Mouse (Mus musculus) left cerebral cortex, adult 11 months (tissue): ENCODE measurements around the gene Bud23.
A peak's percentile ranks its signal among the peaks of the same experiment; 100 is the strongest.

Experiments used
- DNase-seq: peaks from one replicate; pipeline ENCODE4 v3.0.0; 2022; ENCODE audit warnings: low spot score

Gene Bud23

GRCm38 (mm10) chr5:135023344-135024173 lies 41.2 kb downstream of the Bud23 start, which contains the start of gene Stx1a:
Stx1a (plus strand) TSS chr5:135023482.
- peak; percentile 79 for DNase-seq

GRCm38 (mm10) chr5:135021814-135022213 lies 42.9 kb downstream of the Bud23 start:
- no peak for DNase-seq

- DNase-seq: no peak
Measured at GRCm38 (mm10) chr5:135016224-135016759, 48.5 kb downstream of the Bud23 start.

GRCm38 (mm10) chr5:135015497-135015896 lies 49.3 kb downstream of the Bud23 start:
- peak; percentile 76 for DNase-seq

GRCm38 (mm10) chr5:135012671-135013441 lies 51.9 kb downstream of the Bud23 start:
- no peak for DNase-seq

DNA sequence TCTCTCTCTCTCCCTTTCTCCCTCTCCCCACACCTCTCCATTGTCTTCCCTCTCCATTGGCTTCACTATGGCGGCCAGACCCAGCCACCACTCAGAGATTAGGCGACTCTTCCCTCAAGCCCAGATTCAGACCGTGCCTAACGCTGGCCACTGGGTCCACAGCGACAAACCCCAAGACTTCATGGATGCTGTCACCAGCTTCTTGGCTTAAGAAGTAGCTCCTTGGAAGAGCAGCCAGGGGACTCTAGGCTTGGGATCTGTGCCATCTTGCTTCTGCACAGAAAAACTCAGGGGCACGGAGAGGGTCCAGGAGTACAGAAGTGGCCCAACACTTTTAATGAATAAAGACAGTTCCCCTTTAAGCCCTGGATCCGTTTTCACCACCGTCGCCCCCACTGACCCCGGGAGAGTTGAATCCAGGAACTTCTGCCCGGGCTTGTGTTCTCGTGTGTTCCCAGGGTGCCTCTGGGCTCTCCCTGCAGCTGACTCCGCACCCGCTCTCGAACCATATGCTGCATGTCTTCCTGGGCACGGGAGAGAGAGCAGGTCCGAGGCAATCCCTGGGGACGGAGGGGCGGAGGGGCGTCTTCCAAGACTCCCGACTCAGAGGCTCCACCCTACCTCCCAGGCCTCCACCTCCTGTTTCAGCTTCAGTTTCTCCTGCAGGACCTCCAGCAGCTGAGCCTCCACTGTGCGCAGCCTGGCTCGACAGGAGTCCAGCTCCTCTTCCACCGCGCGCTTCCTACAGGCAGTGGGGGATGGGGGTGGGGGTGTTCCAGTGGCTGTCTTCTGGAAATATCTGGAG lies 52.7 kb downstream of the Bud23 start:
- DNase-seq: no peak

DNA sequence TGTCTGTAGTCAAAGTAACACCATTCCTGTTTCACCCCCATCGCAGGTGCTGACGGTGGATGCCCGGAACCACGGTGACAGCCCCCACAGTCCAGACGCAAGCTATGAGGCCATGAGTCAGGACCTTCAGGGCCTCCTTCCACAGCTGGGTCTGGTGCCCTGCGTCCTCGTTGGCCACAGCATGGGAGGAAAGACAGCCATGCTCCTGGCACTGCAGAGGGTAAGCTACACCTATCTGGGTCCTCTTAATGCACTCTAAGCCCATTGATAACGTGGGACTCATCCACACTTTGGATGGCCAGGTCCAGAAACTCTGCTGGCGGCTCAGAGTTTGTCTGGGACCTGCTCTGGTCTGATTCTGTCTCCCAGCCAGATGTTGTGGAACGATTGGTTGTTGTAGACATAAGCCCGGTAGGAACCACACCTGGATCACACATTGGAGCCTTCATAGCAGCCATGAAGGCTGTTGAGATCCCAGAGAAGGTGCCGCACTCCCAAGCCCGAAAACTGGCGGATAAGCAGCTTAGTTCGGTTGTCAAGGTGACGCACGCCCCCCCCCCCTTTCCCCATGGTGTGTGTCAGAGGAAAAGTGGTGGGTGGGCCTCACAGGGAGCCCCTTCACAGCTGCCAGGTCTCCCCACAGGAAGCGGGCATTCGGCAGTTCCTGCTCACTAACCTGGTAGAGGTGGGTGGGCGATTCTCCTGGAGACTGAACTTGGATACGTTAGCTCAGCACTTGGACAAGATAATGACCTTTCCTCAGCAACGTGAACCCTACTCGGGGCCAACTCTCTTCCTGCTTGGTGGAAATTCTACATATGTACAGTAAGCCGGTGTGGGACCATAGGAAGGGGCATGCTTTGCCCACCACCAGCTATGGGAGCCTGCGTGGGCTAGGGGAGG lies 53.7 kb downstream of the Bud23 start:
- DNase-seq: no peak

- DNase-seq: no peak
Measured at GRCm38 (mm10) chr5:135010320-135010709, 54.4 kb downstream of the Bud23 start.

DNA sequence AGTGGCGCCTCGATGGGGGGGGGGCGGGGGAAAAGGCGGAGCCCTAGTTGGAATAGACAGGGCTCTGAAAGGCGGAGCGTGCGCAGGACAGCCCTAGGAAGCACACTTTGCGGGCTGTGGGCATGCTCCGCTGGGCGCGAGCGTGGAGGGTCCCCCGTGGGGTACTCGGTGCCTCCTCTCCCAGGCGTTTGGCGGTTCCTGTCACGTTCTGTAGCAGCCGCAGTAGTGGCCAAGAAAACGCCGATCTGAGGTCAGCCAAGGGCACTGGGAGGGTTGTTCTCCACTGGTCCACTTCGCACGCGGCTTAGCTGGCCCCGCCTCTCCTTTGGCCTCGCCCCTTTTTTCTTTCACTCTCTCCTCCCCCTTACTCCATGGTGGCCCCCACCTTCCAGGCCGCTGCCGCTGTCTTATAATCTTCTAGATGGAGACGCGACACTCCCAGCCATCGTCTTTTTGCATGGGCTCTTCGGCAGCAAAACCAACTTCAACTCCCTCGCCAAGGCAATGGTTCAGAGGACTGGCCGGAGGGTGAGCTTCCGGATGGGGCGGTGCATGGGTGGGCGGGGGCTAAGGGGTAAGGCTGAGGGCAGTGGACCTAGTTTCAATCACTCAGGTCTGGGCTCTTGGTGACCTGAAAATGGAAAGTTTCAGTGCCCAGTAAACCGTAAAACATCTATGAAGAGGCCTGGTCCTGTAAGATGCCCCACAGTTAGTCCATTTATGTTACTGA lies 55.0 kb downstream of the Bud23 start:
- DNase-seq: peak; percentile 79

DNA sequence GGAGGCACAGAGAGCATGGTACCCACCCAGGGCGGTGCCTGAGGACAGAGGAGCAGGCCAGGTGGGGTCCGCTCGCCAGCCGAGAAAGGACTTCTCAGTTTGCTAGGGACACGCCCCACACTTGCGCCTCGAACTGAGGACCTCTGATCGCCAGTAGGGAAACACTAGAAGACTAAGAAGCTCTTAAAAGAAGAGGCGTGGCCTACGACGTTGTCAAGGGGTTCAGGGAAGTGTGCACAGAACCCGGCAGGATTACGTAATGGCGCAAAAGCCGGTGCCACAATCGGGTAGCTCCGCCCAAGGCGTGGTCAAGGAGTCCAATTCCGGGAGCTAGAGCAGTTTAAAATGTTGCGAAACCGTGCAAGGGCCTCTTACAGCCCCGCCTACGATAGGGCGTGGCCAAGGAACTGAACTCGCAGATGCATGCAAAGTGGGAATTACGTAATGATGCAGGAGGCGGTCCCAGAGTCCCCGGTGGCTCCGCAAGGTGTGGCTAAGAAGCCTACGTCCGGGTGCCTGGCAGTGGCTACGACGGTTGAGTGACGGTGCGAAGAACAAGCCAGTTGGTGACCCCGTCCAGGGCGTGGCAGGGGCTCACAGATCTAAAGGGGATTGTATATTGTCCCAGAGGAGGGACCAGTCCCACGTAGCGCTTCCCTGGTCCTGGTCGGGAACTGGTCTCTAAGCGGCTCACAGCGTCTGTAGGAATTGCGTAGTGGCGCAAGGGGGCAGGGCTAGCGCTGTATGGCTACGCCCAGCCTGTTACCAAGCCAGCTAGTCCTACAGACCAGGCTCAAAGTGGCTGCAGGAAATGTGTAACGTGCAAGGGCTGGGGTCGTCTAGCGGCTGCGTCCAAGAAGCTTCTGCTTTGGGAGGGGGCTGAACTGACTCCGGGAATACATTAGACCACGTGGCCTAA lies 55.8 kb downstream of the Bud23 start, which contains the start of gene Abhd11:
Abhd11 (plus strand) TSS at position 482 of the 919 bp plus-strand sequence.
- peak; percentile 99 for DNase-seq

DNA sequence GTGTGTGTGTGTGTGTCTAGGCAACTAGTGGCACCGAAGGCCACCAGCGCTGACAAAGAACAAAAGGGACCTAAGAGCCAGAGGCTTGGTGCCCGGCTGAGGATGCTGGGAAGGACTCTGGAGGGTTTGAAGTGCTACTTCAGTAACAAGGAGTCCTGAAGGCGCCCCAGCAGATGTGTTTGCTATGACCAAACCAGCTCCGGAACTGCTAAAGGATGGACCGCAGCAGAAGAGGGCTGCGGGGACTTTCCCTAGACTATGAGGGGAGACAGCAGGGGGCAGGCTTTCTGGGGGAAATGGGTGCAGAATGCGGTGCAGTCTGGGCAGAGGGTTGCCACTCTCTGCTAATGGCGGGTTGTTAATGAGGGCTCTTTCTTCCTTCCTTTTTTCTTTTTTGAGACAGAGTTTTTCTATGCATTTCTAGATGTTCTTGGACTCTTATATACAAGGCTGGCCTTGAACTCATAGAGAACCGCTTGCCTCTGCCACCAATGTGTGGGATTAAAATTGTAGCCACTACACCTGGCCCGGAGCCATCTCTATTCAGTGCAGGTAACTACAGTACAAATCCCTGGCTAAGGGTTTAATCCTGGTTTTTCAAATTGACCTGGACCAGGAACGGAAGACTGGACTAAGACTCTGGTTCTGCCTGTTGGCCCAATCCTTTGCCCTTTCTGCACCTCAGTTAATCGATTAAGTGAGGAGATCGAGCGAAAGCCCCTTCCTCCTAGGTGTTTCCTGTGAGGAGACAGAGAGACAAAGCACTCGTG lies 56.8 kb downstream of the Bud23 start:
- DNase-seq: no peak
